Mouse (Mus musculus) liver, embryonic 14.5 days (tissue): ENCODE results near the gene Cc2d1a.

Source experiments
- CTCF ChIP-seq: IDR thresholded peaks from 2 replicates; pipeline ENCODE4 v1.5.1; 2016; ENCODE audit warnings: antibody characterized with exemption, low read depth, control low read depth
- EP300 ChIP-seq: IDR thresholded peaks from 2 replicates; pipeline ENCODE4 v1.6.1; 2016; ENCODE audit warnings: antibody characterized with exemption, low read depth

DNA sequence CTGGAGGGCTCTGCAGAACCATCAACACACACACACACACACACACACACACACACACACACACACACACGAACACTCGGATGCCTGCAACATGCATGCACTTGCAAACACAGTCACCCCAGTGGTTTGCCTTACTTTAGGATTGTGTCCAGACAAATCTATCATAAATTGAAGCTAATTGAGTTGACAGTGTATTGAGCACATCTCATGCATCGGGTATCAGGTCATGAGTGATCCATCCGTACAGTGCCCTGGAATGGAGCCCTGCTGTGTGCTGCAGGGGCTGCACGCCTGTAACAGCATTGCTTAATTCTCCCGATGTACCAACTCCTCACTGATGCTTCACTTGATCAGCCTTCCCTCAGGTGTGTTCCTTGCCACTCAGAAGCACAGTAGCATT lies 32.1 kb downstream of the Cc2d1a start:
- TF ChIP-seq CTCF (no peak), EP300 (no peak)
